Mouse (Mus musculus) kidney, adult 18-20 months (tissue): ENCODE data around the gene Hip1r.

ENCODE experiments used
- DNase-seq: peaks from one replicate; pipeline ENCODE4 v3.0.0; 2021

Hip1r gene

DNA sequence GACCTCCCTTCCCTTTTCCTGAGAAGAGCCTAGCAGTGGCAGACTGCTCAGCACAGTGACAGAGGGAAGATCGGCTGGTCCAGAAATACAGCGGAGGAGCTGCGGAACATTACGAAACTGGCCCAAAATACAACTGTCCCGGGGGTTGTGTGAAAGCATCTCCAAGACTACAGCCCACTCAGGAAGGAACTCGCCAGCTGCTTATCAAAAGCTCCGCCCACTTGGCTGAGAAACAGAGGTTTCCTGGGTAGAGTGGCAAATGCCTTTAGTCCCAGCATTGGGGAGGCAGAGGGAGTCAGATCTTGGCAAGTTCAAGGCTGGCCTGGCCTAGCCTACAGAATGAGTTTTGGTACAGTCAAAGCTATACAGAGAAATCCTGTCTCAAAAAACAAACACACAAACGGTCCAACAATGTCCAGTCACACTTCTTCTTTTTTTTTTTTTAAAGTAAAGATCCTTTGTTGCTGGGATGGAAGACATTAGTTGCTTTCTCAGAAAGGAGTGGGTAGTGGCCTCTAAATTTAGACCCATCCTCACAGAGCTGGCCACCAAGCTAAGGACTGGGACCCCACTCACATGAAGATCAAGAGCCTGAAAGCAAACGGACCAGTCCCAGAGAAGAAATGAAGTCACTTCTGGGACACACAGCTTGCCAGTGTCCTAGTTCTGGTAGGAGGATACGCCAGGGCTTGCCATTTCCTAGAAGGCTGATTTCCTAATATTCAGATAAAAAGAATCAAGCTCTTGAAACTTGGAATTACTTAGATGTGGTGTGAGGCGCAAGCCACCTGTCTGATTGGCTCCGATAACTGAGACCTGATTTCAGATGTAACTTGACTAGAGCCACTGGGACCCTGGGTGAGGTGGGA lies 46.2 kb downstream of the Hip1r start:
- no peak for DNase-seq

DNA sequence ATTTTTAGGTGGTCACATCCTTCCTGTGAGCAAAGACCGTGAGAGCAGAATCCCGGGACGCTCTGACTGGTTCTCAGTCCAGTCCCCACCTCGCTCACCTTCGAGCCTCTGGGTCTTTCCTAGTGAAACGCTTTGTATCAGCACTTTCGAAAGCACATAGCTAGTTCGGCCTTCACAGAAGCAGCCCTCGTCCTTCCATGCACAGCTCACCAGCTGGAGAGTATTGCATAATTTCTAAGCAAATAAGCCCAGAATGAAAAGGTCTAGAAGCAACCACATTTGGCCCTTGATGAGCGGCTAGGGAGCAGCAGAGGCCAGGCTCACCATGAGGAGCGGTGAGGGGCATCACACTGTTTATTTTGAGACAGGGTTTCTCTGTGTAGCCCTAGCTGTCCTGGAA lies 47.7 kb downstream of the Hip1r start:
- no peak for DNase-seq

DNA sequence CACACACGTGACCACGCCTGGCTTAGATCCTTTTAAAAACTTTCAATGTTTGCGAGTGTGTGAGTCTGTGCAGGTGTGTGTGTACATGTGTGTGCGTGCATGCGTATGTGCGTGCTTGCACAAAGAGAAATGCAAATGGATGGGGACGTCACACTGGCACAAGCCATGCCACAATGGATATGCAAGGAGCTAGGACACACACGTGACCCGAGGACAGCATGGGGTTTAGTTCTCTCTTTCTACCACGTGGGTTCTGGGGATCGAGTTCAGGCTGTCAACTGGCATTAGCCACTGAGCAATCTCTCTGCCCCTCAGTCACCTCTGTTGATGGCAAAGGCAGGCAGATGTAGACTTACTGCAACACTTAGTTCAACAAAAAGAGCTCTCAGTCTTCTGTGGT lies 48.3 kb downstream of the Hip1r start:
- no peak for DNase-seq

DNA sequence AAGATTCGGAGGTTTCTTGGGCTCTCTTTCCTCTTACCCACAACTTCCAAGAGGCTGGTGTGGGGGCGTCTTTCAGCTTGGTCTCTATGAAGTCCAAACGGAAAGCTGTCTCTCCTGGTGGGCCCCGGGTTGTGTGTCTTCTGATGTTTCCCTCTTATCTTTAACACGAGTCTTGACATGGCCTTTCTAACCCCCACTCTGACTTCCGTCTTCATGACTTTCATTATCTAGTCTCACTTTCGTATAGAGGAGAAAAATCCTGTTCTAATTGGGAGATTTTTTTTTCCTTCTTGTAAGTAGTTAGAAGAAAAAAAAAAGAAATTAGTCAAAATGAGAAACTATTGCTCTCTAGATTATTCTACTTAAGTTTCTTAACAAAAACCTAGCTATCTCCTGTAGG lies 48.9 kb downstream of the Hip1r start:
- no peak for DNase-seq

DNA sequence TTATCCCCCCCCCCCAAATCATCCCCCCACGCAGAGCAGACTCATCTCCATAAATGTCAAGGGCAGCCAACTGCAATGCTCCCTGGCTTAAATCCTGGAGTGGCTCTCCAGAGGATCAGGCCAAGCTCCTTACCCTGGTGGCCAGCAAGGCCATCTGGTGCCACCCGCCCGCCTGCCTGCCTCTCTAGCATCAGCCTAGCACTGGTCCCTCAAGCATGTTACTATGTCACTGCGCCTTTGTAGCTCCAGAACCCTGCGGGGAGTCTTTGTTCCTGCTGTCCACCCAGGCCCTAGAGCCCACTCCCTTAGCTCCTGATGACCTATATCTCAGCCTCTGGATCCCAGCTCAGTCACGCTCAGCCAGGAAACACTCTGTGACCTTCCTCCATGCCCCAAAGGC lies 51.2 kb downstream of the Hip1r start:
- no peak for DNase-seq

DNA sequence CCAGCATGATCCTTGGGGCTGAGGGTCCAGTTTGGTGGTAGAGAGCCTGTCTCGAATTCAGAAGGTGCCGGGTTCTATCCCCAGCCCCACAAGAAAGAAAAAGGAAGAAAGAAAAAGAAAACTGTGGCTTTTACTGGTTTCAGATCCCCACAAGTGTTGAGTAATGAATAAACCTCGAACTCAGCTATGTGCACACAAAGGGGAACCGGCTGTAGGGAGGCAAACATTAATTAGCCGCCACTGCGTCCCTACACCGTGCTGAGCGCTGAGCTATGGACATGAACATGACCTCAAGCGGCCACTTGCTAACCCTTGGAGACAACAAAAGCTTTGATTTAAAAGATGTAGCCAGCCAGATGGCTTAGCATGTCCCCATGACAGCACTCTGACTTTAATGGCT lies 51.7 kb downstream of the Hip1r start:
- no peak for DNase-seq

DNA sequence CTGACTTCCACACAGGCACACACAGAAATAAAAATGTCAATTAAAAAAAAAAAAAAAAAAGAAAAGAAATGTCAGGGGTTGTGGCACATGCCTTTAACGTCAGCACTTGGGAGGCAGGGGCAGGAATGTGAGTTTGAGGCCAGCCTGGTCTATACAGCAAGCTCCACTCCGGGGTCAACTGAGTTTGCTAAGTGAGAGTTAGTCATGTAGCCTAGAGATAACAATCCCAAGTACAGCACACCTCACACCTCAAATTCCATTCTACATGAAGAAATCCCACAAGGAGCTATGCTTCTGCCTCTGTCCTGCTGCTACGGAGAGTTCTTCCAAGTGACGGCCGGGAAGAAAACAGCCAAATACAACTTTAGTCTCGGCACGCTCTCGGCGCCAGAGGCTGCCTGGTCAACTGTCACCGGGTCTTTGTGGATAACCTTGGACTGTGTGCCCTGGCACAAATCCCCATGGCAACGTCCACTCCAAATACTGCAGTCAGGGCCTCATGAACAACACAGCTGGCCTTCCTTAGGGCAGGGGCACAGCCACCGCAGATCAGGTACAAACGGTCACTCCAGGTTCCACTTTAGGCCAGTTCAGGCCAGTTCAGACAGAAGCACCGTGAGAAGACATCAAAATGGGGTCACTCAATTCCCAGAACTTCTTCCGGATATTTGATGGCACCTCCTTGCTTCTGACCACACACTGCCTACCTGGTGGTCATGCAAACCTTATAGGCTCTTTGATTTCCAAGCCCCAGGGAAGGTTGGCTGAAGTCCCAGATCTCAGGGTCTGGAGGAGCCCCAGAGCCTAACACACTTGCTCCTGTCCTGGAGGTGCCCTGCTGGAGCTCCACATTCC lies 52.4 kb downstream of the Hip1r start:
- DNase-seq: peak; percentile 72

DNA sequence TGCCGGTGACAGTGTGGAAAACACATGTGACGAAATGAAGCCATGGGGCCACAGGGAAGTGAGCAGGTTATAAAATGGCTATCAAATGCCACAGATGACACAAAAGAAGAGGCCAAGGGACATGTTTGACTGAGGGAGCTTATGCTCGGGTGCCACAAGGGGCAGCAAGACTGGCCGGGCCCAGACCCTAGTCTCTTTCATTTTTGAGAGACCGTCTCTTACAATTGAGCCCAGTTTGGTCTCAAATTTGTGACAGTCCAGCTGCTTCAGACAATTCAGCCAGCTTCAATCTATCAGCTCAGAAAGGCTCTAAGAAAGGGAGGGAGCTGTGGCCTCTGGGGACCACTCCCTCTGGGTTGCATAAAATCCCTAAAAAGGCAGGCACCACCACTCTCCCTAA lies 53.1 kb downstream of the Hip1r start:
- no peak for DNase-seq

DNA sequence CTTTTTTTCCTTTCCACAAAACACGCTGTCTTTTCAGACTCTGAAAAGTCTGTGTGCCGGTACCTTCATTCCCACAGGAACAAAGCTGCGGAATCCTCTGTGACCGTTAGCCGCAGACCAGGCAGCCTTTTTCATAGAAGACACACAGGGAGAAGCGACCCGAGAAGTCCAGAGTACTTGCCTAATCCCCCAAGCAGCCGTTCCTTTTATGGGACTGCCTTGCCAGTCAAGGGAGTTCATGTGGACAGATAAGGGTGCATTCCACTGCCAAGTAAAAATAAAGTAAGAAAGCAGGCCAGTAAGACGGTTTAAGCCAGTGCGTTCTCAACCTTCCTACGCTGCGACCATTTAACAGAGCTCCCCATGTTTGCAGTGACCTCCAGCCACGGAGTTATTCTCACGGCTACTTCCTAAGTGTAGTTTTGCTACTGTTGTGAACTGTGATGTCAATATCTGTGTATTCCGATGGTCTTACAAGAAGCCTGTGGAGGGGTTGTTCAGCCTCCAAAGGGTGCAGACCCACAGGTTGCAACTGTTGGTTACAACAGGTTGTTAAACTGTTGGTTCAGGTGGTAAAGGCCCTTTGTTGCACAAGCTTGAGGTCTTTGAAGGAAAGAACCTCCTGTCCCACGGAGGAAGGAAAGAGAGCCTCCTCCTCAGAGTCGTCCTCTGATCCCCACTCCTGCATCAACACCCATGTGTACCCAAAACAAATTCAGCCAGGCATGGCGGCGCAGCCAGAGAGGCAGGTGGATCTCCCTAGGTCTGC lies 54.5 kb downstream of the Hip1r start:
- DNase-seq: no peak

DNA sequence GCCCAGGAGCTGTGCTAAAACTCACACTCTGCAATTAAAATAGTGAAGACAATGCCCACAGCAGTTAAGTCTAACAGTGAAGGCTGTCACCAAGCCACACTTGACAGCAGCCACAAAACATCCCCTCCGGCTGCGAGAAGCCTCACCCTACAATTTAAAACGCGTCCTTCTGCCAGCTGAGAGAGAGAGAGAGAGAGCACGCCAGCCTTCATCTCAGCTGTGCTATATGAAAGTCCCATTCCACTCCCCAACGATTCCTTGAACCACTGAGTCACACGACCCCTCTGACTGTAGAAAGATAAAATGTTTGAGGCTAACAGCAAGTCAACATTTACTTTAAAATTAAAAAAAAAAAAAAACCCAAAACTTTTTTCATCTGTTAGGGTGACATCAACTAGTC lies 55.3 kb downstream of the Hip1r start:
- DNase-seq: no peak

DNA sequence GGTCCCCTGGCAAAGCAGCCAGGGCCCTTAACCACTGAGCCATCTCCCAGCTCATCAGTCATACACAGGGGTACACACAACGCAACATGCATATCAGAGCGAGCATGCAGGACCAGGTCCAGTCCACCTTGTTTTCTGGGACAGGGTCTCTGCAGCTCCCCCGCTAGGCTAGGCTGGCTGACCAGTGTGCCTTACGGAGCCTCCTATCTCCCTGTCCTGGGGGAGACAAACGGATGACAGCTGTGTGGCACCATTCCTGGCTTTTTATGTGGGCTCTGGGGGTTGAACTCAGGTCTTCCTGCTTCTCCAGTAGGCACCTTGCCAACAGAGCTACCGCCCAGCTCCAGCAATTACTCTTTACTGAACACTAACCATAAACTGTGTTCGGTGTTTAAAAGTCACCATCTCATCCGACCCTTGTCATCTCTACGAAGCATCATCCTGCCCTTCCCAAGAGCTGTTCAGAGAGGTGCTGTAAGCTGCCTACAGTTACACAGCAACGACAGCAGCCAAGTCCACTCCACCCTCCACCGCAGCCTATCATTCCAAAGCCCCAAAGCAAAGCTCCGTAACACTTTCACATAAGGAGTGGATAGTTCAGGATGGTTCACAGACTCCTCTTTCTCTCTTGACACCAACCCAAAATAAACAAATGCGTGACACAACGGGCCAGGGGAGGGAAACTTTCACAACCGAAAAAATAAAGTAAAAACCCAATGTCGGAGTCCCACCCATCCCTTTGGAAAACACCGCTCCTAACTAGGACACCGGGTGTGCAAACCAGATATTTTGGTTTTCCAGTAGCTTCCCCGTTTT lies 56.0 kb downstream of the Hip1r start:
- no peak for DNase-seq

DNA sequence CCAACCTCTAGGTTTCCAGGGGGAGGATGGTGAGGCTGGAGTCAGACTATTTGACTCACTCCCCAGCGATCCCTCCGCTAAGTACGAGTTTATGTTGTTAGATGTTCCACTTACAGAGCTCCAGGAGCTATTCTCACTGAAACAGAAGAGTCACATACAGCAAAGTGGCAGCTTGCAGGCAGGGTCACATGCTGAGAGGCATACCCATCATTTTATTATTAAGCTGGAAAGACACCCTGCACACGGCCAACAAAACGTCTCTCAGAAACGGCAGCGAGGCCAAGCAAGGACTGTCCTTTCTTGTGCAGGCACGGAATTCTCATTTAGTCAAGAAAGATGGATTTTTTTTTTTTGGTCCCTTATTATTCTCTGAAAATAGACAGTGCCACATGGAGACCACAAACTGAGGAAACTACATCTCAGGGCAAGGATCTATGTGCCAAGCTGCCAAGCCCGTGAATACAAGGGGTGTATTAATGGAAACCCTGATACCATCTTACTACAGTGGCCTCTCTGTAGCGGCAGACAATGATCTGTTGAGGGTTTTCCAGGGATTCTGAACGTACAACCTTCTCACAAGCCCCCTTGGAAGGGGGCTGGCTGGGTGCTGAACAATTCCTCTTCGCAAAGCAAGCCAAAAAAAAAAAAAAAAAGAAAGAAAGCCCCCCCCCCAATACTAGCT lies 57.1 kb downstream of the Hip1r start:
- no peak for DNase-seq

DNA sequence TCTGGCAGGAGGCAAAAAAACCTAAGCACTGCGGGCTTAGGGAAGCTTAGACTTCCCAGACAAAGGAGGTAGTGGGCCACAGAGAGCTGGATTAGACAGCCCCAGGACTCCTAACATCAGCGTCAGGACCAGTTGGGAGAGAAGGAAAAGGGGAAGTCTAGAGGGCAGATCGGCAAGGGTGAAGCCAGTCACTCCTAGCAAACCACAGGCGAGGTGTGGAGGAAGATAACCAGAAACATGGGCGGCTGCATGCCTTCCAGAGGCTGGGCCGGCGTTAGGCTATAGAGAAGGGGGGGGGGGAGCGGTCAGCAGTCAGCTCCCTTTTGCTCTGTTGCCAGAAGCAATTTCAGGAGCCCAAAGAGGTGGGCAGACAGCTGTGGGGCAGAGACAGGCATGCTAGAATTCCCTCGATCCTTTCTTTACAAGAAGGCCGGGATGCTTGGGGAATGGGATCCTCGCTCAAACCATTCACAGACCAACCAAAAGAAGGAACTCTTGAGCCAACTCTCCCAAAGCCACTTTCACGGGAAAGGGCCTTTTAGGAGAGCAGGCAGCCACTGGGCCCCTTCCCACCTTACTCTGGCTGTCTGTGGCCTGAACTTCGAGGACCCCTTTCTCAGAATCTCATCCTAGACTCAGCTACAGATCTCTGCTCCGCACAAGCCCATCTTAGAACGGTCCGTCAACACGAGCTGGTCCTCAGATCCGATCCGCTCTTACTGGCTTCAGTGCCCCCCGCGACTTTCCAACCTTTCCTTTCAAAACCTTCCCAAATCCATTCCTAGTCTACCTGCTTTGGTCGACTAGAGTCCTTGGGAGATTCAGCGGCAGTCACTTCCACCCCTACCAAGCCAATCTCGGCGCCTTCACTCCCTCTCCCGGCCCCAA lies 57.9 kb downstream of the Hip1r start:
- DNase-seq: peak; percentile 47

DNA sequence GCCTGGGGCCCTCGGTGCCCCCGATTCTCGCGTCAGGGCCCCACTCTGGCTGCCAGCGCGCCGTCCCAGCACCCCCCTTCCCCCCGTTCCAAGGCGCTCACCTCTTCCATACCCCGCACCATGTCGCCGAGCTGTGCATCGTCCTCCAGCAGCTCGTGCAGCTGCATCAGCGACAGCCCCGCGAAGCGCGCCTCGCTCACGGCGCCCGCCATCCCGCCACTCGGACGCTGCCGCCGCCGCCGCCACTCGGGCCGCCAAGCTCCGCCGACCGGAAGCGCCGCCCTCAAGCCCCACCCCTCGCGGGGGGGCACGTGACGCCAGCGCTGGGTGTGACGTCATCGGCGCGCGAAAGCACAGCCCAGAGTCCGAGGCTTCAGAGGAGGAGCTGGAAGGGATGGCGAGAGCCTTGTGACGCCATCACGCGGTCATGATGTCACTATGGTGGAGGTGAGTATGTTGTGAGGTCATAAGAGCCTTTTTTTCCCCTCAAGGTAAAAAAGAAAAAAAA lies 58.6 kb downstream of the Hip1r start, which contains the start of gene Vps37b:
Gene Vps37b (minus strand): TSS at position 270 of the 508 bp plus-strand sequence.
- peak; percentile 91 for DNase-seq

DNA sequence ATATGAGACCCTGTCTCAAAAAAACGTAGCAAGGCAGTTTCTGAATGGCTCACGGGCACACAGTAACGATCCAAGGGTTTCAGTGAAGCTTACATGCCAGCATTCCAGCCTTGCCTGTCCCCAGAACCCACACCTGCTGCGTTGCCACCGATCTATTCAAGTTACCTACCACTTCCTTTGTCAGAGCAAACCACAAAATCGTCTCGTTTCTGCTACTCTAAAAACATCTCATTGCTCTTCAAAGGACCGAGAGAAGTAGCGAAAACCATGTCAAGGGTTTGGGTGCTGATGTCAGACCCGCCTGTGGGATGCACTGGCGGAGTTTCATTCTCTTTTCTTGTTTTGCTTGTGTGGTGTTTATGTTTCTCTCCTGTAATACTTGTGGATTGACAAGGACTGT lies 61.0 kb downstream of the Hip1r start:
- no peak for DNase-seq

DNA sequence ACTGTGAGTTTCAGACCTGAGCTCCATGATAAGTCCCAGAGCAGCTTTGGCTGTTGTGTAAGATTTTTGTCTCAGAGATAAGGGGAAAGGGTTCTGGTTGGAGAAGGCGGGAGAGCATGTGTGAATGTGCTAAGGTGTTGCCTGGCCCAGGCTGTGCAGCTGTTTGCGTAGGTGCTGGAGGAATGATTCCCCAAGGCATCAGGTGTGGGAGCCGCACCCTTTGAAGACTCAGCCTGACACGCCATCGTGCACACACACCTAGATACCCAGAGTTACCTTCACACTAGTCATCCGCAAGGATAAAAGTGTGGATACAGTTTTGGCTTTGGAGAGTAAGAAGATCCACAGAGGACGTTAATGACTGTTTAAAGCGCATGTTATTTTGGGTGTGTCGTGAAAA lies 62.0 kb downstream of the Hip1r start:
- DNase-seq: no peak

DNA sequence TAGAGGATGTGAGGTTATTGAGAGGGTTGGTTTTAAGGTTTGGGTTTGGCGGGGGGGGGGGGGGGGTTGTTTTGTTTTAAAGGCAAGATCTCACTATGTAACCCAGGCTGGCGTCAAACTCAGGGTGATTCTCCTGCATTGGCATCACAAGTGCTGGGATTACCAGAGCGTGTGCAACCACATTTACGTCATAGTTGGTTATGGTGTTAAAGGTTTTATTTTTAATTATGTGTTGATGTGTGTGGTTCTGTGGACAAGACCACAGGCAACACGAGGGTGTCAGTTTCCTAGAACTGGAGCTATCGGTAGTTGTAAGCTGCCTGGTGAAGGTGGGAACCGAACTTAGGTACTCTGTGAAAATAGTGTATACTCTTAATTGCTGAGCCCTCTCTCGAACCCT lies 62.4 kb downstream of the Hip1r start:
- no peak for DNase-seq

DNA sequence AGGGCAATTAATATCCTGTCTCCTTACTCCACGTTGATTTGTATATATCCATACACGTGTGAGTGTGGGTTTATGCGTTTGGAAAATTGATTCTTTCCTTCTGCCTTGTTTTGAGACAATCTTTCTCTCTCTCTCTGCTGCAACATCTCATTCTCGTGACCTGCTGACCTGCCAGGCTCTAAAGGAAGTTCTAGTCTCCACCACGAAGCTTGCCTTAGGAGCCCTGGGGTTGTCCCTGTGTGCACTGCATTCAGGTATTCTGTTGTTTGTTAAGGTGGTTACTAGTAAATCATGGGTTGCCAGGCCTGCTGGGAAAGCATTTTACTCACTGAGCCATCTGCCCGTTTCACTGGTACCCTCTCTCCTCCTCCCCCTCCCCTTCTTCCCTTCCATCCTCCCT lies 62.9 kb downstream of the Hip1r start:
- DNase-seq: no peak

DNA sequence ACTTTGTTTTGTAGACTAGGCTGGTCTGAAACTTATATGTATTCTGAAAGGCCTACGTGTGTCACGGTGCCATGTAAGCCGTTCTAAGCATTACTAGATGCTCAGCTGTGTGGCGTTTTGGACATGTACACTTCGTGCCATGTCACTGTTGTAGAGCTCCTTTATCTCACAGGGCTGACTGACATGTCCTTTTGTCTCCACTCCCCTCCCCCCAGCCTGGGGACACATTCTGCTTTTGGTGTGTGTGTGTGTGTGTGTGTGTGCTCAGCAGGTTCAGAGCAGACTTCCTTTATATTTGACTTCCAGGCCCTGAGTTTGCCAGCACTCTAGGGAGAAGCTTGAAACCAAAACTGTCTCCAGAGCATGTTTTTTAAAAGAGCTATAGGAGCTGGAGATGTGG lies 63.4 kb downstream of the Hip1r start:
- DNase-seq: no peak

DNA sequence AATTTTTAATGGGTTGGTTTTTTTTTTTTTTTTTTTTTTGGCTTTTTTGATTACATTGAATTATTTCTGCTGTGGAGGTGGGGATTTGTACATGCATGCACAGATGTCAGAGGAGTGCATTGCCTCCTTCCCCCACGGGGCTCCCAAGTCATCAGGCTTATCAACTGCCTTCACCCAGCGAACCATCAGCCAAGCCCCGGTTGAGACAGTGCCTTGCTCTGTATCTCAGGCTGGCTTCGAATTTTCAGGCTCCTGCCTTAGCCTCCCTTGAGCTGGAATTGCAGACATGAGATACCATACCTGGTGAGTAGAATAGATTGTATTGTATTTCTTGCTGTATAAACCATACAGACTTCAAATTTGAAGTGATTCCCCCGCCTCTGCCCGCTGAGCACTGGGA lies 66.2 kb downstream of the Hip1r start:
- no peak for DNase-seq

DNA sequence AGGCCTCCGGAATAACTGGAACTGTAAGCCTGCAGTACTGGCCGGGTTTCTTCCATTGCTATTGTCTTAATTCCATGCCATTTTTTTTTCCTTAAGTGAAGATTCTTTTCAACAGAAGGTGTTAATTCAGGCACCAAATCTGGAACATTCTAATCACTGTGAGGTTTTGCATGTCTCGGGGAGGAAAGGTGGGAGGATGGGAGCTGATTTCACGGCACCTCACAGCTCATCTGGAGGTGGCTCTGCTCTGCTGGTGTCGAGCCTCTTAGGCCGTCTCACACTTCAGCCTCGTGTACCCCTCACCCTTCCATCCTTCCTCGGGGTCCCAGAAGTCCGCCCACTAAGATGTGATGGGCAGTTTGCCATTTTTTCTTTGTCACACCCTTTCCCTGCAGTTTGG lies 67.7 kb downstream of the Hip1r start:
- no peak for DNase-seq
